Mouse (Mus musculus): ENCODE results near the gene Sh3bp4.

The Sh3bp4 gene

GRCm38 (mm10) chr1:89127163-89127562 lies 56.9 kb downstream of the Sh3bp4 start:
- no peak for DNase-seq (ENCODE audit: low spot score)

GRCm38 (mm10) chr1:89130429-89130828 lies 60.2 kb downstream of the Sh3bp4 start:
- no peak for DNase-seq (ENCODE audit: low spot score)

GRCm38 (mm10) chr1:89131018-89131540 lies 60.9 kb downstream of the Sh3bp4 start:
- DNase-seq (ENCODE audit: low spot score): no peak

- peak; percentile 83 for DNase-seq (ENCODE audit: low spot score)
Measured at GRCm38 (mm10) chr1:89131707-89132106, 61.5 kb downstream of the Sh3bp4 start.

GRCm38 (mm10) chr1:89133266-89133665 lies 63.1 kb downstream of the Sh3bp4 start:
- no peak for DNase-seq (ENCODE audit: low spot score)

GRCm38 (mm10) chr1:89133717-89134116 lies 63.5 kb downstream of the Sh3bp4 start:
- DNase-seq (ENCODE audit: low spot score): no peak

- DNase-seq (ENCODE audit: low spot score): peak; percentile 65
Measured at GRCm38 (mm10) chr1:89136089-89136811, 66.0 kb downstream of the Sh3bp4 start.

- no peak for DNase-seq (ENCODE audit: low spot score)
Measured at GRCm38 (mm10) chr1:89137086-89137816, 67.0 kb downstream of the Sh3bp4 start.

GRCm38 (mm10) chr1:89138316-89138715 lies 68.1 kb downstream of the Sh3bp4 start:
- DNase-seq (ENCODE audit: low spot score): peak; percentile 47

GRCm38 (mm10) chr1:89140113-89140512 lies 69.9 kb downstream of the Sh3bp4 start:
- no peak for DNase-seq (ENCODE audit: low spot score)

GRCm38 (mm10) chr1:89151071-89151470 lies 80.9 kb downstream of the Sh3bp4 start:
- DNase-seq (ENCODE audit: low spot score): no peak

- DNase-seq (ENCODE audit: low spot score): no peak
Measured at GRCm38 (mm10) chr1:89152576-89152975, 82.4 kb downstream of the Sh3bp4 start.

GRCm38 (mm10) chr1:89153203-89153602 lies 83.0 kb downstream of the Sh3bp4 start:
- DNase-seq (ENCODE audit: low spot score): no peak

- no peak for DNase-seq (ENCODE audit: low spot score)
Measured at GRCm38 (mm10) chr1:89163483-89163882, 93.3 kb downstream of the Sh3bp4 start.

GRCm38 (mm10) chr1:89164281-89164680 lies 94.1 kb downstream of the Sh3bp4 start:
- no peak for DNase-seq (ENCODE audit: low spot score)

GRCm38 (mm10) chr1:89164685-89165084 lies 94.5 kb downstream of the Sh3bp4 start:
- no peak for DNase-seq (ENCODE audit: low spot score)

- no peak for DNase-seq (ENCODE audit: low spot score)
Measured at GRCm38 (mm10) chr1:89166814-89167249, 96.6 kb downstream of the Sh3bp4 start.

GRCm38 (mm10) chr1:89171275-89171767 lies 101.1 kb downstream of the Sh3bp4 start:
- no peak for DNase-seq (ENCODE audit: low spot score)

- DNase-seq (ENCODE audit: low spot score): no peak
Measured at GRCm38 (mm10) chr1:89174621-89175020, 104.4 kb downstream of the Sh3bp4 start.

GRCm38 (mm10) chr1:89175355-89175754 lies 105.1 kb downstream of the Sh3bp4 start:
- DNase-seq (ENCODE audit: low spot score): peak; percentile 33

GRCm38 (mm10) chr1:89183261-89183831 lies 113.1 kb downstream of the Sh3bp4 start:
- peak; percentile 81 for DNase-seq (ENCODE audit: low spot score)

GRCm38 (mm10) chr1:89184111-89184785 lies 114.0 kb downstream of the Sh3bp4 start:
- DNase-seq (ENCODE audit: low spot score): no peak

Data from lung, postnatal 25 days (tissue).